Mouse (Mus musculus) brain, adult 2 months (tissue): ENCODE measurements around the gene Flnb.

Source experiments
- DNase-seq: peaks from one replicate; pipeline ENCODE4 v3.0.0; 2011; ENCODE audit warnings: low read depth, low spot score

Flnb gene

DNA sequence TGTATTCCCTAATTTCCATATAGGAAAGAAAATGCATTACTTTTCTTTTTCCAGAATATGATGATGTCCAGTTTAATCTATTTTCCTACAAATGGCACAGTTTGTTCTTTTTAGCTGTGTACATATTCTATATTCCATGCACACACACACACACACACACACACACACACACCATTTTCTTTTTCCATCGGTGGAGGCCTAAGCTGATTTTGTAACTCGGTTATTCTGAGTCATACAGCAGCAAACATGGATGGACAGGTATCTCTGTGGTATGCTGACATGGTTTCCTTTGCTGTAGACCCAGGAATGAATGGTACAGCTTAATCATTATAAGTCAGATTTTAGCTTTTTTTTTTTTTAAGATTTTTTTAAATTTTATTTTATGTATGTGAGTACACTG, 44.5 kb downstream of the Flnb start:
- no peak for DNase-seq

DNA sequence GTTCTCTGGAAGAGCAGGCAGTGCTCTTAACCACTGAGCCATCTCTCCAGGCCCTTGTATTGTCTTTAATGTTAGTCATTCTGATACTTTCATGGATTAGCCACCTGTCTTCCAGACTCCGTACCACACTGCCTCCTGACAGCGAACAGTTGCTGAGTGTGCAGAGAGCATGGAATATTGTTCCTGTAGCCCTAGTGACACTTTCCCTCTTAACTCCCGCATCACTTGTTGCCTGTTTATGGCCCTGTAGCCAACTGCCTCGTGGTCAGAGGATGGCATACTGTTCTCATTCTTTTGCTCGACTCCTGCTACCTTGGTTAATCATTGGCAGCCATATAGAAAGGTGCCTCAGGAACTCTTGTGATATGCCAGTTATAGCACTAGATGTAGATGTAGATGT, 45.4 kb downstream of the Flnb start:
- no peak for DNase-seq

DNA sequence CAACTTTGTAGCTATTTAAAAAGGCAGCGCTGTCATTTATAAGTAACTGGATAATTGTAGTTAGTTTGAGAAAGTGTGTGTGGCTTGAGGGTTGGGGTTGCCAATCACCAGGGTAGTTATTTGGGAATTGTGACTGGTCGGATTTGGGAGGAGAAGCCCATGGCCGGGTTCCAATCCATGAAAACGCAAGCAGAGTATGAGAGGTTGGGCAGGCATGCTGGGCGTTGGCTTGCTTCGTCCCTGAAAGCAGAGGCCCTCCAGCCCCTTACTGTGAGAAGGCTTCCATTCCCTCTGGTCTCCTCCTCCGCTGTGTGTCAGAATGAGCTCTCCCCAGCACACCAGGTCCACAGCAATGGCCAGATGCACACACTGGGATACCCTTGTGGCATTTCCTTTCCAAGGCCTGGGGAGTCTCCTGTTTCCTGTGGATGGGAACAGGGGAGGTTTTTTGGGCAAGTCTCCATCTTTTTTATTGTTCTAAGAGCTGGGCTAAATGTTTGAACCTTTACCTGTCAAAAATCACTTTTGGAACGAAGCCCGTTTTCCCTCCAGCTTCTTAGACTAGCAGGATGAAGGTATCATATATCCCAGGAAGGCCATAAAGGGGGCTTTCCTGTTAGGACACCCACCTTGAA, 46.2 kb downstream of the Flnb start:
- no peak for DNase-seq

DNA sequence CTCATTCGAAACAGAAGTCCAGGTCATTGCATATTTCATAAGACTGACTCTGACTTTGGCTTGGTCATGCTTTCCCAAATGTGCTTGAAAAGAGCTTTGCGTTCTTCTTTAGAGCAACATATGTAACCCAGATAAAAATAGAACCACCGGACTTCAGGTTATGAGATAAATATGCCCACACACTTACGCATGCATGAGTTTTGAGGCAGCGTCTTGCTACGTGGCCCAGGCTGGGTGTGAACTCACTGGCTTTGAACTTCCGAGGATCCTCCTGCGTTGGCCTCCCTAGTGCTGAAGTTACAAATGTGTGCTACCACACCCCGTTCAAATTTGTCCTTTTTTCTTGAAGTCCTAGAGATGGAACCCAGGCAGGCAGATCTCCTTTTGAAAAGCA, 46.7 kb downstream of the Flnb start:
- no peak for DNase-seq

DNA sequence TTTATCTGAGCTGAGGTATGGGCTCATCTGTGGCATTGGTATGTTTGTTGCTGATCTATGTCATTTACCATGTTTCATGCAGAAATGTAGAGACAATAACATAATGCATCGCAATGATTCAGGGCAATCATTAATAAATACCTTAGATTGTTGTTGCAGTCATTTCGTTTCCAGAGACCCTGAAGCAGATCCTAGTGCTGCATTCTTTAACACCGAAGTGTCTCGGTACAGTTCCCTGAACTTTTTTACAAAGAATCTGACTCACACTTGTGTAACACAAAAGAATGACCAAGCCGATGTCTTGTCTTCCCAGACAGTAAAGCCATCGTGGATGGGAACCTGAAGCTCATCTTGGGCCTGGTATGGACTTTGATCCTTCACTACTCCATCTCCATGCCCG, 49.5 kb downstream of the Flnb start:
- DNase-seq = no peak

DNA sequence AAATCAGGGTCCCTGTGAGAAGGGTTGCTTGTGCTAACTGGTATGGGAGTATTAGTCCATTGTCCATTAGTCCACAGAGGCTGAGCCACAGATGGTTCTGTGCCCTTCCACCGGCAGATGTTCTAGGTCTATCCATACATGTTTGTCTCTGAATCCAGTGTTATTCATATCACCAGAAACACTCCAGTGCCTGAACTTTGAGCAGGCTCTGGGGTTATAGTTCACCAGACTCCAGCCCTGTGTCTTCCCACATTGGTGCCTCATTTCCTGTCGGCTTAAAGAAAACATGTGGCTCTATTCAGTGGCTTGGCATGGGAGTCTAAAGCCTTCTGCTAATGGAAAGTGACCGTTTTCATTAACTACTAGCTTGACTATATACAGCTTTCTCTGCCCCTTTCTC, 50.1 kb downstream of the Flnb start:
- no peak for DNase-seq

DNA sequence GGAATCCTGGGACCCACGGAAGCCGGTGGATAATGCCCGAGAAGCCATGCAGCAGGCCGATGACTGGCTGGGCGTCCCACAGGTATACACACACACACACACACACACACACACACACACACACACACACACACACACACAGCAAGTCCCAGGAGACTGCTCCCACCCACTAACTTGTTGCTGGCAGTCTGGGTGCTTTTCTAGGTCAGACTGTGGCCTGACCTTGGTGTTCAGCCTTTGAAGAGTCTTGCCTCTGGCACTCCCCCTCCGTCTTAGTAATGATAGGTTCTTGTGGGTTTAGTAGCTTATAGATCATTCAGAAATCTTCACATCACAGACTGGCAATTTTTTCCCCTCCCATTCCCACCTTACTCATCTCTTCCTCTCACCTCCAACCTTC, 52.0 kb downstream of the Flnb start:
- no peak for DNase-seq

DNA sequence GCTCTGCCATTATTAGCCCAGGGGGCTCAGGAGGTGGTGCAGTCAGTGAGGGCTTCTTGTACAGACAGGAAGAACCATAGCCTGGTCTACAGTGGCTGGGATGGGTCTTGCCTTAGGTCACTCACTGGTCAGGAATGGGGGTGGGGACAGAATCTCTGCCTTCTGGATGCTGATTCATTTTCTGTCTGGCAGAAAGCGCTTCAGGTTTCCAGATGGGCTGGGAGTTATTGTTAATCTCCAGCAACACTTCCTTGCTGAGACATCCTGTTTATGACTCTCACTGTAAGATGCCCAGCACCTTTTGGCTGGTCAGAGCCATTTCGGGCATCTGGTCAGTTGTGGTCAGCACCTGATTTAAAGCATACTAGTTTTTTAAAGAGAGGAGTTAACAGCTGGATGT, 55.8 kb downstream of the Flnb start:
- no peak for DNase-seq

DNA sequence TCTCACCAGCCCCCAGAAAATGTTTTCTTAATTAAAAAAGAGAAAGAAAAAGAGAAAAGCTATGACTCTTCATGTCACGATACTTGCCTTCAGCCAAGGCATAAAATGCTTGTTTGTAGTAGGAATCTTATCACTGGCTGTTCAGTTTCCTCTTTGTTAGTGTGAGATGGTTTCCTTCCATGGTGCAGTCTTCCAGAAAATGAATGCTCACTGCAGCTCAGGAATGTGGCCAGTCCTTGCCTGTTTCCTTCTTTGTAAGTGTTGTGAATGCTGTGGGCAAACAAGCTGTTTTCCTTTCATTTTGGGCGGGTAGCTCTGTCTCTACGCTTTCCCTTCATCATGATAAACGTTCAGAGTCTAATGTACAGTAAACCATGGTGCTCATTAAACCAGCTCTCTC, 56.7 kb downstream of the Flnb start:
- no peak for DNase-seq

DNA sequence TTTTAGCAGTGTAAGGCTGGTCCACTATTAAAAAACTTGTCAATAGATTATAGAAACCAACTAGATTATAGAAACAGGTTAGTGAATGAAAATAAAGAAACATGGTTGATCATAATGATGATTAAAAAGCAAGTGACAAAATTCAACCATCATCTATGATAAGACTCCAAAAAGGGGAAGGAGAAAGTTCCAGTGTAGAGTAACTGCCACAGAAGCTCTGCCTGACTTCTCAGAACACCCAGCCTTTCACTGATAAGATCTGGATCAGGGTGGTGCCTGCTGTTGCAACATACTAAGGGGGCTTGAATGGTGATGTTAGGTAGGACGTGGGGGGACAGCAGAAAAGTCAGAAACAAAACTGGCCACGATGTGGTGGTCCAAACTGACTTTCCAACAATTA, 60.2 kb downstream of the Flnb start:
- no peak for DNase-seq

DNA sequence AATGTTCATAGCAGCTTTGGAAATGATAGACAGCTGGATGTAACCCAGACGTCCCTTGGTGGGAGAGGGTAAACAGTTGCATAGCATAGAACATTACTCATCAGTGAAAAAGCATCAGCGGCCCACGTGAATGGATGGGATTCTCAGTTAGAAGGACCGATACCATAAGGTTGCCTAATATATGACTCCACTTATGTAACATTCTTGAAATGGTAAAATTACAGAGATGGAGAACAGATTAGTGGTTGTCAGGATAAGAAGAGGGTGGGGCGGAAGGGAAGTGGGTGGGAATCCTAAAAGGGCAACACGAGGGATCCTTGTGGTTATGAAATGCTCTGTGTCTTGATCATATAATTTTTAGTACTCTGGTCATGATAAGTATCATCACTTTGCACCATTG, 62.6 kb downstream of the Flnb start:
- no peak for DNase-seq

DNA sequence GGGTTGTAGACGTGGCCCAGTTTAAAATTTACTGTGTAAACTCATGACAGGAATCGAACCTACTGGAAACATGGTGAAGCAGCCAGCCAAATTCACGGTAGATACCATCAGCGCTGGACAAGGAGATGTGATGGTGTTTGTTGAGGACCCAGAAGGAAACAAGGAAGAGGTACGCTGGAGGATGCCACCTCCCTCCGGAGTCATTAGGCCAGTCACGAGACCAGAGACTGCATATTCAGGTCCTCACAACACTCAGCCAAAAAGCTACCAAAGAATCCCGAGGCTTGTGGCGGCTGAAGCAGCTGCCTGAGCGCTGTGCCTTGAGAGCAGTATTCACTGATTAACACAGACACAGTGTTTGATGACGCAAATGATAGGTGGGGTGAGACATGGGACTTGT, 63.8 kb downstream of the Flnb start:
- DNase-seq = no peak

DNA sequence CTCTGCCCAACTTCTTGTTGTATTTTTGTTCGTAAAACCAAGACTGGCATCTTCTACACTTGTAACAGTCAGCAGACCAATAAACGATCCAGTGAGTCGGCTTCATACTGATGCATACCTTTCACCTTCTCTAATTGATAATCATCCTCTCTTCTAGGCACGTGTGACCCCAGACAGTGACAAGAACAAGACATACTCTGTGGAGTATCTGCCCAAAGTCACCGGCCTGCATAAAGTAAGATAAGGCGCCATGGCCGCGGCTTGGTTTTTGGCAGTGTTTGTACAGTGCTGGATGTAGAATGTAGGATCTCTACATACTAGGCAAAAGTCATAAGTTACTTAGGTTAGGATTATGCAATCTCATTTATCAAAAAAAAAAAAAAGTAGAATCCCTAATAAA, 64.3 kb downstream of the Flnb start:
- no peak for DNase-seq

DNA sequence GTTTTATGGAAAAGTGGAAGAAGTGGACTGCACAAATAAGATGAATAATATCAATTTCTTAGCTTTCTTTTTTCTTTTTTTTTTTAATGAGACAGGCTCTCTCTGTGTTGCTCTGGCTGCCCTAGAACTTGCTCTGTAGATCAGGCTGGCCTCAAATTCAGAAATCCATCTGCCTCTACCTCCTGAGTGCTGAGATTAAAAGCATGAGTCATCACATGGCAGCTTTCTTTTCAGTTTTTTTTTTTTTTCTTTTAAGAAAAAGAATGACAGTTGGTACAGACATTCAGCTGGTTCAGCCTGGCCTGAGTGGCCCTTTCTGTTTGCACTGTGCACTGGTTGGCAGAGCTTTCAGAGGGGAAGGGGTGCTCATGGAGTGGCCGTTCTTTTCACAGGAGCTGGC, 66.4 kb downstream of the Flnb start:
- DNase-seq = peak; percentile 55

DNA sequence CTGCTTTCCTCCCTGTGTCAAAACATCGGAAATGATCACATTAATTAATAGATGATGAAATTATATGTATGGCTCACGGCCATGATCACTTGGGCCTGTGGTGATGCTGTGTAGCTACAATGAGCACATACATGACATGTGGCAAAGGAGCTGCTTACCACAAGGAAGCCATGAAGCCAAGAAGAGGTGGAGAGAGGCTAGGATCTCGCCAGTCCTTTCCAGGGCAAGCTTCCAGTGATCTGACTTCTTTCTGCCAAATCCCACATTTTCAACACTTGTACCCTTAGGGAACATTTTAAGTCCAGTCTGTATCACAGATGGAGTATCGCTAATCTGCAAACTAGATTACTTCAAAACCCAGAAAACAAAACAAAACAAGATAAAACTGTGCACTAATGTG, 67.1 kb downstream of the Flnb start:
- no peak for DNase-seq

DNA sequence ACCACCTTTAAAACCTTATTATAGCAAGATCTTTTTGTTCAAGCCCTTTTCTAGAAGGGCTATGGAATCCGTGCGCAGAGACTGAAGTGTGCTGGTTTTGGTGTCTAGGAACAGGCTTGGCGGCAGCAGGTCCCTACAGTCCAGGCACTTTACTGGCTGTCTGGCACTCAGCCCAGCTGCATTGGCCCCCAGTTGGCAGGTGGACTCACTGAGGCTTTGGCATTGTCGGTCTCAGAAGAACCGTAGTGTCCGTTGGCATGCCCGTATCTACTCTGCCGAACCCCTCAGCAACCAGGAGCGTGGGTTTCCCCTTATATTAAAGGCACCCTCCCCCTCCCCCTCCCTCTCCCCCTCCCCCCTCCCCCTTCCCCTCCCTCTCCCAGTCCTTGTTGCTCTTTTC, 67.8 kb downstream of the Flnb start:
- DNase-seq = no peak

DNA sequence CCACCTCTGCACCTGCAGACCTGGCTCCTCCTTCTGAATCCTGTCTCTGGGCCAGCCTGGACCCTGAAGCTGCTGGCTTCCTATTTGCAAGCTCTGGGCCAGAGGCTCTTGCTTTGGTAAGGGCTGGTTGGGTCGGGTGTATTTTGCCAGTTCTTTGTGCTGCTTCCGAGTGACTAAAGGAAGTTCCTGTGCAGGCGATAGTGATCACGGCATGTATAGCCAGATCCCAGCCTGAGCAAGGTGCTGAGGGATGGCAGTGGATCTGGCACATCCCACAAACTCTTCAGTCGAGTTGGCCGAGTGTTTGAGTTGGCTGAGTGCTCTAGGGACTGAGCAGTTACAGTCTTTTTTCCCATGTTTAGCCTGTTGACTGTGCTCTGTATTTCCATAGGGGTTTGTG, 68.3 kb downstream of the Flnb start:
- DNase-seq = no peak

DNA sequence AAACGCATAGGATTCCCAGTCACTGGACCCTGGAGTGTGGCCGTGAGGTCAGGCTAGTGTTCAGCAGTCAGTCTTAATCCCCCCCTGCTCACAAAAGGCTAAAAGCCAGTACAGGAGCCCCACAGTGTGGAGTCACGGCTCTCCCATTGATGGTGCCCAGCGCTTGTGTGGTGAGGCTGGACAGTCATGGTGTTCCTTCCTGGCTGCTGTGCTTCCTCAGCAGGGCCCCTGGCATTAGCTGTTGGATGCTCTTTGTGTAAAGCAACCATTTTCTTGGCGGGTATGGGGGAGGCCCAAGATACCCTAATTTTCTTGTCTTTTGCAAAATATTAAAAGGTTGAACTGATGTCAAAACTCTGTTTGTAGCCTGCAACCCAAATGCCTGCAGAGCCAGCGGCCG, 69.4 kb downstream of the Flnb start:
- no peak for DNase-seq

DNA sequence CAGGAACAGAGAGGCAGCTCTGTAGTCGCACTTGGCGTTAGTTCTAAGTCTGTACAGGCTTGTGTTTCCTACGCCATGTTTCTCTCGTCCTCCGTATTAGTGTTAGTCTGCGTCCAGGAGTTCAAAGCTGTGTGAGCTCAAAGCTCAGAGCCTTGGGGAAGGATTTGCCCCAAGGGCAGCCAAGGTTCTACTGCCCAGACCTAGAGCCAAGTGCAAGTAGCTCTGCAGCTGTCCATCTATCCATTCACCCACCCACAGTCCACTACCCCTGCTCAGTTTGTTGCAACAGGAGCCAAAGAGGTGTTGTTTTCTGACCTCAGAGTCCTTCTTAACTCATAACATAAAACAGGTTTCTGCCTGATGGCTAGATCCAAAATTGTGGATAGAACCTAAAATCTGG, 70.5 kb downstream of the Flnb start:
- no peak for DNase-seq

DNA sequence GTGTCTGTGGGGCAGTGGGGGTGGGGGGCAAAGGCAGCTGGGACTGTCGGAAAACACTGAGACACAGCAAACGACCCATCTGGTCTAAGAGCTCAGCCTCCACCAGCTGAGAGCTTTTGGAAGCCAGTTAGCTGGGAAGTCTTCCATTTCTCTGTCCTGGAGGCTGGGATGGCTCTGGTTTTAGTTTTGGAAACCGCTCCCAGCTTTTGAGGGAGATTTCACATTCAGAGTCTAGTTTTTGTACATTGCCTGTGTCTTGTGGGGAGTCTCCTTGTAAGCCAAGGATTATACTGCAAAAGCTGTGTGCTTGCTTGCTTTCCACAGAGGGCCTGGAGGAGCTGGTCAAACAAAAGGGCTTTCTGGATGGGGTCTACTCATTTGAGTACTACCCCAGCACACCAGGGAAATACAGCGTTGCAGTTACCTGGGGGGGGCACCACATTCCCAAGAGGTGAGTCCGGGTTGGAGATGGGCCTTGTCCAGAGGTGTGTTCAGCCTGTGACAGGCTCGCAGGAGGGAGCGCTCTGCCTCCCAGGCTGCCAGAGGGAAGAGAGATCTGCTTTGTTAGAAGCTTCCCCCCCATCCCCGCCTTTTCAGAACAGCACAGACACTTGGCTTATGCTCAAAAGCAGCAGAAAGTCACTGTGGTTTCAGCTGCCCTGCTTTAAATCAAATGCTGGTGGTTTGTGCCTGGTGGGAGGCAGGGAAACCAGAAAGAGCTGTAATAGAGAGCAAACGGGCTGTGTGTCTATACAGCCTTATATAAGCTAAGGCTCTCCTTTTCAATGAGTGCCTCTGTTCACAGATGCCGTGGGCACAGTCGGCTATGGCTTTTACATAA, 71.3 kb downstream of the Flnb start:
- peak; percentile 95 for DNase-seq

DNA sequence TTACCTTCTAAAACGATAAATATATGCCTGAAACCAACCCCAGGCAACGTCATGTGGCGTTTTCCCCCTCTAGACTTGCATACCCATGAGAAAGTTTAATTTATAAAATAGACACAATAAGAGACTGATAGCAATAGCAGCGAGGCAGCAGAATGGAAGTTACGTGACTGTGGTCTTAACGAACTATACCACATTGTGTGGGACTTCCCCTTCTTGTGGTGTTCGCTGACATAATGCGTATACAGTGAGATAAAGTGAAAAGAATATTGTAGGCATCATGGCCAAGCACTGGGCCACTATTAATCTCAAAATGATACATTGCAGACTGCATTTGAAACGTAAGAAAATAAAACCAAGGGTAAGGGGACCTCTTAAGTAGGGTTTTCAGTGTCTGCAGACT, 72.1 kb downstream of the Flnb start:
- no peak for DNase-seq

DNA sequence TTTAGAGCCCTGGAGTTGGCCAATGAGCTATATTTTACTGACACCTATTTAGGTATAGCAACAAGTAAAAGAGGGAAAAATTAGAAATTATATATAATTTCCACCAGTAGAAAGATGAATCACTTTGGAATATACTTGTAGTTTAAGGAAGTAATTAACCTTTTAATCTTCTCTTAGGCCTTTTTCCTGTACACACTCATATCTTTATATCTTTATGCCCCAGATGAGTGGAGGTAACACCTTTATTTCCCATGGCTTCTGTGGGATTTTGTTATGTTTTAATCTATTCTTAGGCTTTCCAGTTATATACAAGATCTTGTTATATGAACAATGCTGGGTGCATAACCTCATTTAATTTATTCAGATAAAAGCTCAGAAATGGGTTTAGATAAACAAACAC, 73.6 kb downstream of the Flnb start:
- DNase-seq = no peak

DNA sequence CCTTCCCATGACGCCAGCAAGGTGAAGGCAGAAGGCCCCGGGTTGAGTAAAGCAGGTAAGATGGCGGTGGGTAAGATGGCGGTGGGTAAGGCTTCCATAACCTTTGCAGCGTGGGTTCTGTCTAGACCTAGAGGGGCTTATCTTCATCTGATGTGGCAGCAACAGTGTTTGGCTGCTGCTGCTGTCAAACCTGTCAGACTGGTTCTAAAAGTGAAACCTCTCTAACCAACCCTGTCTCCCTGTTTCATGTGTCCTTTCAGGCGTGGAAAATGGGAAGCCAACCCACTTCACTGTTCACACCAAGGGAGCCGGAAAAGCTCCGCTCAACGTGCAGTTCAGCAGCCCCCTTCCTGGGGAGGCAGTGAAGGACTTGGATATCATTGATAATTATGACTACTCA, 78.4 kb downstream of the Flnb start:
- DNase-seq = no peak

DNA sequence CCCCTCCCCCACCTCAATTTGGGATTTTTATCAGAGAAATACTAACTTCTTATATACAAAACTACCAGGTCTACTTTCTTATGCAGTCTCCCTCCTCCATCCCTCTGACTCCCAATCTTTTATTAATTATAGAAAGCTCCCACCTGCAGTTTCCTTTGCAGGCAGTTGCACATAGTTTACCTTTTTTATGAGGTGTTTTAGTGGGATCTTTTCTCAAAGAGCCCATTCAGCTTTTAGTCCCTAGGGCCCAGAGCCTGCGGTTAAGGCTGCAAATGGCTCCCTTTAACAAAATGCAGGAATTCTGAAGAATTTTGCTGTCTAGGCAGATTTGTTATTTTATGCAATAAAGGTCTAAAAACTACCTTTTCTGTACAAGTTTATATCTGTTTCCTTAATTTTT, 78.9 kb downstream of the Flnb start:
- DNase-seq = no peak
